Mouse (Mus musculus) left cerebral cortex, adult 18-20 months (tissue): ENCODE data around the gene Scd2. TPM values are rescaled to one million over a fixed set of nuclear protein-coding genes. Genes with fewer than 3 reads are reported as not detected.
A peak's percentile ranks its signal among the peaks of the same experiment; 100 is the strongest.
"Not testable (repeated sequence)": the region's sequence is repeated elsewhere in the genome, so short reads cannot be mapped to it uniquely, and the experiment has no call there.

Experiments
- DNase-seq, 2 experiments: peaks; one replicate each; pipeline ENCODE4 v3.0.0; 2021 to 2022; ENCODE audit warnings: low spot score in 2 of 2, mixed read lengths in 1 of 2
- long read RNA-seq, 2 experiments: library from polyadenylated mRNA; stranded (forward); transcript quantifications; one replicate each; pipeline ENCODE4 v2.0.0; 2021
- total RNA-seq, 2 experiments: library from RNA; stranded (reverse); gene quantifications; 2 replicates each; pipeline ENCODE4 v1.2.3; 2021

Scd2 gene
- total RNA-seq, result 100 to 1,000 TPM; 581 to 588 TPM
- long read RNA-seq, experiment 1, full-length matches to known transcripts, result 471 of 647 reads
- long read RNA-seq, experiment 1, partial matches to known transcripts, result 53 of 647 reads
- long read RNA-seq, experiment 1, other reads (novel, unspliced or antisense), result 123 of 647 reads
- long read RNA-seq, experiment 2, full-length matches to known transcripts, result 236 of 378 reads
- long read RNA-seq, experiment 2, partial matches to known transcripts, result 40 of 378 reads
- long read RNA-seq, experiment 2, other reads (novel, unspliced or antisense), result 102 of 378 reads

DNA sequence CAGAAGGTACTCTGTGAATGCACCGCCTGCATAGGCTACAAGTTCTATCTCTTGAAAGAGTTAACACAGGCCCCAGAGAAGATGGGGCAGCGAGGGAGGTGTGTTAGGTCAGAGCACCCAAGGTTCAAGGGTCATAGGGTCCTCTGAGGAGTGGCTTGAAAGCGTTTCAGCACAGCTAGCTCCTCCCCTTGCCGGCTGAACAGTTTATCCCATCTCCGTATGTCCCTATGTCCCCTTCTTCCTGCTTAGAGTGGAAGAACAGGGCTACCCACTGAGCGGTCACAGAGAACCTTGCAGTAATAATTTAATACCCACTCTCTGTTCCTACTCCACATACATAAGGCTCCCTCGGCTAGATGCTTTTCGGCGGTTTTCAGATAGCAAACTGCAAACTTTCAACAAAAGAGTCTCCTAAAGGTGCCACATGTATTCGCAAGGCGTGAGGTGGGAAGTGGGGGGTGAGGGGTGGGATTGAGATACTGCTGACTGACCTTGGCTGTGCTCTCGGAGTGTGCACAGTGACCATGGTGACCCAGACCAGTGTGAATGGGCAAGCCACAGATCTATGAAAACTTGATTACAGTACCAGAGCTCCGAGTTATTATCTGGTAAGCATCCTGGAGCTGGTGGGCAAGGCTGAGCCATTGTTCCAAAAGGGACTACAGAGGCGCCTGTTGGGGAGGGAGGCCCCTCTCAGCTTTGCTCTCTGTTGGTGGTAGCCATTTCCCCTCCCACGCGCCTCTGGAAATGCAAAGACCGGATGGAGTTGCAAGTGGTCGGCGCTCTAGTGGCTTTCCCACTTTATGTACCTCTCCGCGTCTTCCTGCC, at the start of gene Scd2:
Gene Scd2, plus strand, starts transcription at position 734 of the 828 bp plus-strand sequence.
- DNase-seq, result no peak

DNA sequence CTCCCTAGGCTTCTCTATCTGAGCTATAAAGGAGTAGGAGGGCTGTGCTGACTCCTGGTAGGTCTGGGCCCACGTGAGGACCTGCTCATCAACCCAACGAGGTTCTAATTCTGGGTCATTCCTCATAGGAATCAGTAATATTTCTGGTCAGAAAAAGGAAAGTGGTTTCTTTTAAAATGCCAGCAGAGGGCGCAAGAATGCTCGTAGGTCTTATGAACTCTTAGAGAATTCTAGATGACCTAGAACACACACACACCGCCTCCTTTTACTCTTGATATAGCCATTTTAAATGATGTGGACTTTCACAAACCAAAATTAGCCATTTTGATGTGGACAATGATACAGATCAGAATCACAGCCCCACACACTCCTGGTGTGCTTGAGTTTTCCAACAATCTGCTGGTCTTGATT, 47.7 kb upstream of the Scd2 start:
- peak in 1 of 2 experiments; percentile 48 for DNase-seq

DNA sequence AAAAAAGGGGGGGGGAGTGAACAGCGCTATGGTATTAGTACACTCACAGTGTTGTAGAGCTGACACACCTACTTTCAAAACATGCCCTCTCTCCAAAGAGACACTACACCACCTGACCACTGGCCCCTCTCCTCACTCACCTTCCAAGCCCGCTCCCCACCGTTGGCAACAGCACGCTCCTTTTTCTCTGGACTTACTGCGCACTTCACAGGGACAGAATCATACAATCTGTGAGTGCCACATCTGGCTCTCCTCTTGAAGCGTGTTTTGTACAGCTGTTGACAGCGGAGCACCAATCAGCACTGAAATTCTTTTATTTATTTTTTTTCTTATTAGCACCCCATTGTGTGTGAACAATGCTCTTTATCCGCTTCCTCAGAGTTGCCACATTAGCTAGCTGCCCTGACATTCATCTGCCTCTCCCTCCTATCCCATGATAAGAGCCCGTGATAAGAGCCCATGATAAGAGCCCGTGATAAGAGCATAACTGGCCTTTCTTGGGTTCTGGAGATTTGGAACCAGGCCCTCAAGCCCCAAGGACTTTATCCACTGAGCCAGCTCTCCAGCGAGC, 47.0 kb upstream of the Scd2 start:
- no peak for DNase-seq

DNA sequence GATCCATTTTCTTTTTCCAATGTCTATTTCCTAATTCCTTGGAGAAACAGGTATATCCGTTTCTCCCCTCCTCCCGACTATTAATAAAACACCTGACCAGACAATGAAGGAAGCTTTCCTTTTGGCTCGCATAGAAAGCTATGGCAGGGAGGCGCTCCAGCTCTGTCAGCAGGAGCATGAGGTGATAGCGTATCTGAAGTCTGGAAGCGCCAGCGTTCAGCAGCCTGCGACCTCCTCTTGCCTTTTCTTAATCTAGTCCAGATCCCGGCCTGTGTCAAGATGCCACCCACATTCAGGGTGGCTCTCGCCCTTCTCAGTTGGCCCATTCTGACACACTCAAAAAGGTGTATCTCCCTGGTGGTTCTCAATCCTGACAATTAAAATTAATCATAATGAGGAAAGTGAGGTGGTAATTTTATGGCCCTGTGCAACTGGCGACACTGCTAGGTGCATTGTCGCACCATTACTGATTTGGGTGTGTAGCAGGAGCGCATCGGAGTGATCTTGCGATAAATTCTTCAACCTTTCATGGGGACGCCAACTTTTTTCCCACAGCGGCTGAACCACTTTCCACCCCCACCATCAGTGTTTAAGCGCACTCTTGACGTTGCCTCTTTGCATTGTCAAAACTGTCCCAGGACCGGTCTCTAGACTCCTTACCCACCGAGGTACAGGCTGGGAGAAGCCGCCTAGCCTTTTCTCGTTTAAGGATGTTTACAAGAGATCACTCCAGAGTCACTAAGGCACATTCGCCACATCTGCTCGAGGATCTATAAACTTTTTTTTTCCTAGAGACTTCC, 46.0 kb upstream of the Scd2 start:
- no peak for DNase-seq

DNA sequence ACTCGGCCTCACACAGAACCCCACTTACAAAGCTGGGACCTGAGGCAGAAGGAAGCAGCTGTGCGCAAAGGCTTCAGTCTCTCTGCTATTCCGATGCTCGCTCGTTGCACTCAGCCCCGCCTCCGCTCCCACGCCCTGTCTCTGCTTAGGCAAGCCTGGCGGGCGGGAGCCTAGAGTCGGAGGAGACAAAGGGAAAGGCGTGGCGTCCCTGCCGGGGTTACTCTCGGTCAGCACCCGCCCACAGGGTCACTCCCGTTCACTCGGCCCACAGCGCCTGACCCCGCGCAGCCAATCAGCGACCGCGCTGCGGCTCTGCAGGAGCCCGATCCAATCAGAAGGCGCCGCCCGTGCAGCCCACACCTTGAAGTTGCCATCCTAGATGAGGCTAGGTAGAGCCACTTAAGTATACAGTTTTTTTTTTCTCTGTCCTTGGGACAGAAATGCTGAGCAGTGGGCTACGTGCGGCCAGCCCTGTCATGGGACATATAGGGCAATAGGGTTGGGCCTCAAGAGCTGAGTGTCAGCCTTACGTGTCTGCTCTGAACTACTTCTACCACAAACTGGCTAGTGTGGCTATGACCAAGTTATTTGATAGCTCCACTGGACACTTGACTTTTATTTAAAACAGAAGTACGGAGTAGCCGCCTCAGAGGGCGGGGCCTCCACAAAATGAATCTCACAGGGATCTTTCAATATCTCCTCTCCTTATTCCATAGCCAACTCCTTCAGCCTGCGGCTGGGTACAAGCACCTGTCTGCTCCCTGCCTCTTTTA, 45.2 kb upstream of the Scd2 start:
- DNase-seq, result peak; percentile 88 to 91

DNA sequence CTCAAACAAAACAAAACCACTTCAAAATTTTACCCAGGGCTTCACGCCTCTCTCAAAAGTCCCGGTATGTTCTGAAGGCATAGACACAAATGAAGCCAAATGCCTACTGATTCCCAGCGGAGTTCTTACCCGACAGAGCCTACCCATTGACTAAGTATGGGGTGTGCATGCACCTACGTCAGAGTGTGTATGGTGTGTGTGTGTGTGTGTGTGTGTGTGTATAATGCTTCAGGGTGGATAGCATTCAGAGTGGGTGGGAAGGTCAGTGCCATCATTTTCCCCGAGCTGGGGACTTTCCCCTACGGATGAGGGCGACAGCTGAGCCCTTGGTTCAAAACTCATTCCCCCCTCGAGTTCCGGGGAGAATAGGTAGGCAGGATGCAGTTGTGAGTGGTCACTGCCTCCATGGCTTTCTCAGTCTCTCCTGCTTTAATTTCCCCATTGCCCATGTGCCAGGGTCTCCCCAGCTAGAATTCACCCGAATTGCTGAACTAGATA, 44.6 kb upstream of the Scd2 start:
- no peak for DNase-seq

DNA sequence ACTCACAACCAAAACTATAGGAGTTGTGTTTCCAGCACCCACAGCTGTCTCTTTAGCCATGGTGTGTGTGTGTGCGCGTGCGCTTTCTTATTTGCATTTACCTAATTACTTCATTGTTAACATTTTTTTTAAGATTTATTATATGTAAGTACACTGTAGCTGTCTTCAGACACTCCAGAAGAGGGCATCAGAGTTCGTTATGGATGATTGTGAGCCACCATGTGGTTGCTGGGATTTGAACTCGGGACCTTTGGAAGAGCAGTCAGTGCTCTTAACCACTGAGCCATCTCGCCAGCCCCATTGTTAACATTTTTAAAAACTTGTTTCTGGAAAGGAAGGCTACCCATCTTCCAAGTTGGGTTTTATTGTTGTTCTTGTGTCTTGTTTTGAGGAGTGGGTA, 42.3 kb upstream of the Scd2 start:
- not testable (repeated sequence) for DNase-seq

DNA sequence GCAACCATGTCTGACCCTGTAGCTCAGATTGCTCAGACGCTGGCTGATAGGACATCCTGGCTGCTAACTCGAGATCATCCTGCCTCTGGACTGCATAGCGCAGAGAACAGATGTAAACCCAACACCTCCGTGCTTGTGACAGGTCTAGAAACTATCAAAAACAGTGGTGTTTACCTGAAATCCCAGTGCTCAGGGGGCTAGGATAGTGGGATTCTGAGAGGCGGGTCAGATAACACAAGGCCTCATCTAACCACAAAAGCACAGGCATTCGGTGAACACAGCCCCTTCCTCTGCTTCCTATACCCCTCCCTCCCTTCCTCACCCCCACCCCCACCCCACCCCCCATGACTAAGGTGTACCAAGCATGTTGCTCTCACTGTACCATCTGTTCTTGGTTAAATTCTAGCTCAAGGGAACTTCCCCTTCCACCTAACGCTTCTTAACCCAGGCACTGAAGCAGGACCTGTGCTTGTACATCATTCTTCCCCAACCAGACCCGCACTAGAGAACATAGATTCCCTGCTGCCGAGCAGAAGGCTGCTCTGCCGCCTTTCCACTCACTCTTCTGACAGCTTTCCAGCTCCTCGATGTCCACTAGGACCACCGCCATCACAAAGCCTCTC, 41.4 kb upstream of the Scd2 start:
- no peak for DNase-seq

DNA sequence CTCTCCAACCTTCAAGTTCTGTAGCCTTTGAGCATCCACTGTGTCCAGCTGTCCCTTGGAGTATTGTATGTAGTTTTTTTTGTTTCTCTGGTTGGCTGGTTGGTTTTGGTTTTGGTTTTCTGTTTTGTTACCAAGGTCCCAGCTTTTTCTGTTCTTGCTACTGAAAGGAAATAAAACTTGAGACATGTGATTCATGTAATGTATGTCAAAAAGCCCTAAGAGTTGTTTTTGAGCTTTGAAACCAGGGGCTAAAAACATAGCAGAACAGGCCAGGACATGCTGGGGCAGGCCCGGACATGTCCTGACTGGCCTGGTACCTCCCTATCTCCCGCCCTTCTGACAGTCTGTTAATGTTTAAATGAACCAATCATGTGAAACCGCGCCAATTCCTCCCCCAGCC, 39.4 kb upstream of the Scd2 start:
- not testable (repeated sequence) for DNase-seq

DNA sequence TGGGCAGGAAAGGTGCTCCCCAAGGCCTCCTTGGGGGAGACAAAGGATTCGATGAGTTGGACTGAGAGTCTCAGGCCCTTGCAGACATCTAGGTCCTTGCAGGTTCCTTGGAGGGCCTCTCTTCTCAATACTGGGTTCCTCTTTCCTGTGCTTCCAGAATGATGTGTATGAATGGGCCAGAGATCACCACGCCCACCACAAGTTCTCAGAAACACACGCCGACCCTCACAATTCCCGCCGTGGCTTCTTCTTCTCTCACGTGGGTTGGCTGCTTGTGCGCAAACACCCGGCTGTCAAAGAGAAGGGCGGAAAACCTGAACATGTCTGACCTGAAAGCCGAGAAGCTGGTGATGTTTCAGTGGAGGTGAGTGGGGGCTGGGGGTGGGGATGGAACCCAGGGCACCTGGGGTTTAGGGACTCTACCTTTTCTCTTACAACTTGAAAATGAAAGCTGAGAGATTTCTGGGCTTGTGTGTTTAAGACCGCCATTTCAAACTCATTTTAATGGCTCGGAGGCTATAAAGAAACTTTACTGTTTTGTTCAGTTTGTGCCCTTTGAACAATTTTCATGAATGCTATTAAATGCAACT, 36.0 kb upstream of the Scd2 start:
- no peak for DNase-seq

DNA sequence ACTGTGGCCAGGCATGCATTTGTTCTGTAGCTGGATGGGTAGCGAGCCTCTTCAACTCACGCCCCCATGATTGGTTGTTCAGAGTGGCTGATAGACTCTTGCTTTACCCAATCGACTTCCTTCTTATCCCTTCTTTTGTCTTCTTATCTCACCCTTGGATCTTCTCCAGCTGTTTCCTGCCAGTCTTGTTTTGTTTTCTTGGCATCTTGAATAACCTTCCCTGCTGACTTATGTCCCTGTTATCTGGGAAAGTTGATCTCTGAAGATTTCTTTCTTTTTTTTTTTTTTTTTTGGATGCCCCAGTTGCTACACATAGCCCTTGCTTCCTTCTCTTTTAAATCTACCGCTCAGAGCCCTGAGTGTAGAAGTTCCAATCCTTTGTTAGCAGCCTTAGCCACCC, 34.0 kb upstream of the Scd2 start:
- no peak for DNase-seq

DNA sequence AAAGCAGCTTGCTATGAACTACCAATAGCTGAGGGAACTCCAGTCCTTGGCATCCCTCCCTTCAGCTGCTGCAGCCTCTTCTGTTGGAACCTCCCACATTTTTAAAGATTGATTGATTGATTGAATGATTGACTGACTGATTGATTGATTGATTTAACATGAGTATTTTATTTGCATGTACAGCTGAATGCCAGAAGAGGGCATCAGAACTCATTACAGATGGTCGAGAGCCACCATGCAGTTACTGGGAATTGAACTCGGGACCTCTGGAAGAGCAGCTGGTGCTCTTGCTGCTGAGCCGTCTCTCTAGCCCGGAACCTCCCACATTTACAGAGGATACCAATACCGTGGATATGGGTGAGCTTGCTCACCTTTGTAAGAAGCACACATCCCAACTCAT, 33.0 kb upstream of the Scd2 start:
- no peak for DNase-seq

DNA sequence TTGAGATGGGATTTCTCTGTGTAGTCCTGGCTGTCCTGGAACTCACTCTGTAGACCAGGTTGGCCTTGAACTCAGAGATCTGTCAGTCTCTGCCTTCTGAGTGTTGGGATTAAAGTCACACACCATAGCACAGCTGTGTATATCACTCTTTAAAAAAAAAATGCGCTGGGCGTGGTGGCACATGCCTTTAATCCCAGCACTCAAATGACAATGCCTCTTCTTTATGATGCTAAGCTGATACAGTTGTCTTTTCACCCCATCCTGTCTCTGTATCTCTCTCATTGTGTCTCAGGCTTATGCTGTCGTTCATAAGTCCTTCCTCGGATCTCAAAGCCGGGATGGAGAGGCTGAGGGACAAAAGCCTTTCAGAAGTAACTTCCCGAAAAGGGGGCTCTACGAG, 31.7 kb upstream of the Scd2 start:
- no peak for DNase-seq

DNA sequence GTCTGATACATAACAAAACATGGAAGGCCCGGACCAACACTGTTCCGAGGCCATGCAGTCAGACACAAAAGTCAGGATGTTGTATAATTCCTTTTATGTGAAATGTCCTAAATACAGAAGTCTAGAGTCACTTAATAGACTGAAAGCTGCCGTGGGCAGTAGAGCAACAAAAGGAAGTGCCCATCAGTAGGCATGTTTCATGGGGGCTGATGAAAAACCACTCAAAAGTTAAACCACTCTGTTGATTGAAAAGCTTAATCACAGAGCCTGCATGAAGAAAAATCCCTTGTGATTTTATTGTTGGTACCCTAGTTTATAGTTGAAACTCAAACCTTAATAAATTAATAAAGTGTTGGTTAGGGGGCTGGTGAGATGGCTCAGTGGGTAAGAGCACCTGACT, 29.9 kb upstream of the Scd2 start:
- no peak for DNase-seq

DNA sequence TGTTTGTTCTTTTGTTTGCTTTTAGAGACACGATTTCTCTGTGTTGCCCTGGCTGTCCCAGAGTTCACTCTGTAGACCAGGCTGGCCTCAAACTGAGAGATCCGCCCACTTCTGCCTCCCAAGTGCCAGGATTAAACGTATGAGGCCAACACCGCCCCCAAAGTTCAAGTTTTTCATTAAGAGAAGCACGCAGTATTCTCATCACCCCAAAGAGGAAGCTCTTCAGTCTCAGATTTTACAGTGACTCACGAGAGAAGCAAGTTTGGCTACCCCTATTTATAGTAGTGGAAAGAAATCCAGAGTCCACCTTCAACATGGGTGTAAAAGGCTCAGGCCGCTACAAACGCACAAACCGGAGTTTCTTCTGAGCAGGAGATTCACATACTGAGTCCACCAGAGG, 29.2 kb upstream of the Scd2 start:
- DNase-seq, result no peak

DNA sequence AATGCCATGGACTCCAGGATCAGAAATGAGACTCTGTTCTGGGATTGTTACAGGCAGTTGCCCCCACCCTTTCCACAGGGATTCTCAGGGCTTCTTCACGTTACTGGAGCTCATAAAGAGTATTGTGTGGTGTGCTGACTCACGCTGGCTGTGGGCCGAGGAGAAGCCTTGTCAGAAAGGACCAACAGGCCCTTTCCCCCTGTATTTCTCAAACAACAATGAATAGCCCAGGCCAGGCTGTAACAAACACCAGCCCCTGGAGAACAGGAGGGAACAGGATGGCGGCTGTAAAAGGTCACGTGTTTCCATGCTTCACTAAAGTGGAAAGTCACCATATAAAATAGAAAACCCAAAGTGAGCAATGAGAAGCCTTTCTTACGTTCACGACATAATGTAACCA, 28.2 kb upstream of the Scd2 start:
- DNase-seq, result no peak

DNA sequence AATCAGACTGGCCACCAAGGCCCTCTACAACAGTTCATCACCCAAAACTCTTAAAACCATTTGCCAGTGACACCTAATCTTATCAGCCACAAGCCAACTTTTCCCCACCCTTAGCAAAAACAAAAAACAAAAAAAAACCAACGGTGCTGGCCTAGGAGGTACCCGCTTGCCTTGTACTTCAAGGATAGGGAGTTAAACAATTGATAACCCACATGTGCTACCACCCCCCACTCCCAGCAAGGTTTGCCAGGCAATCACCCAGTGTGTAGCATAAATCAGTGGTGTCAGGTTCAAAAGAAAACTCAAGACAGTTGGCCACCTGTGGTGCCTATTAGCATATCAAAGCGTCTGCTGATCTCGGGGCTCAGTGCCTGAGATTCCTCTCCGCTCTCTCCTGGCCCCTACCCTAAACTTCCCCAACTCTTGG, 27.6 kb upstream of the Scd2 start:
- DNase-seq, result no peak

DNA sequence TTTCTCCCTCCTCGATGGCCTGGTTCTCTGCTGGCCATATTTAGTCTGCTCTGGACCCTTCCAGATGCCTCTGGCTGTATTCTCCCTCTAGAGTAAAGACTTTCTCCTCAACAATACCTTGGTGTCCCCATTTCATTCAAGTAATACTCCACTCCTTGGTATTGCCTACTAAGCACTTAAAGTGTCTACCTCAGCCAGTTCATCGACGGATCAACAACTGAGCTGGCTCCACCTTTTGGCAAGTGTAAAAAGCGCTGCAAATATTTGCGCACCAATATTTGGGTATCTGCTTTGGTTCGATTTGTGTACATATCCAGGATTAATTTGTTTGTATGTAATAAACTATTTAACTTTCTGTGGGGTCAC, 27.0 kb upstream of the Scd2 start:
- no peak for DNase-seq

DNA sequence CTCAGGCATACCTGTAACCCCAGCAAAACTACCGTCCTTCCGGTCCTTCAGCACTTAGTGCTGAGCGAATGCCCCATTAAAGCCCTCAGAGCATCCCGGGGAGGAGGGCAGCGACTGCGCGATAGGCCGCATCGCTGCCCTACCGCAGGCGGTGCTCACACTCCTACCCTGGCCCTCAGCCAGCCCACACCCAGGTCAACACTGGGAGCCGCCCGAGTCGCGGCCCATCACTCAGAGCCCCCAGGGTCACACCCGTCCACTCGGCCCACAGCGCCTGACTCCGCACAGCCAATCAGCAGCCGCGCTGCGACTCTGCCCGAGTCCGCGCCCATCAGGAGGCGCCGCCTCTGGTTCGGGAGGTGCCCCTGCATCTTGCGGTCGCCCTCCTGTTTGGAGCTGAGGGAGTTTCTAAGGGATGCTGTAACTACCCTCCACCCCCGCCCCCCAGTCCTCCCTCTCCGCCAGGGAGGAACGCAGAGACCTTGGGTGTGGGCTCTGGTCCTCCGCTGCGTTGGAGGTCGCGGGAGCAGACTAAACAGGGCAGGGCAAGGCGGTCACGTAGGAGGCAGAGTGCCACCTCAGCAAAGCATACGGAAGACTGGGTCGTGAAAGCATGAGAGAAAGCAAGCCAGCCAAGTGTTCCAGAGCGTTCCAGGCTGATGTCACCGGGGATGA, 26.5 kb upstream of the Scd2 start:
- DNase-seq, result peak; percentile 85 to 91
